In genomic region chr4:132079555-132080275, GRCm38 (mm10) we compare ENCODE assay signal across 8 mouse cellular contexts. TPM values are rescaled to one million over a fixed set of nuclear protein-coding genes. Genes with fewer than 3 reads are reported as not detected.
DNase-seq lines count a peak whose midpoint lies in the region; ATAC-seq lines count a peak whose summit lies in the region.

No protein-coding gene starts in this region.

- peak; percentile 77 for DNase-seq in forebrain, embryonic 10.5 days (ENCODE audit: extremely low spot score, low spot score)
- peak; percentile 68 for DNase-seq in adipocyte (ENCODE audit: low spot score)
- peak; percentile 49 for DNase-seq in embryo, embryonic 11.5 days (ENCODE audit: low read depth, low spot score)
- peak; percentile 82 for DNase-seq in heart, postnatal 4 days
- DNase-seq in left cerebral cortex, postnatal 4 days, result peak; percentile 69
- DNase-seq in naive thymus-derived CD4-positive, alpha-beta T cell, adult 2 months (ENCODE audit: low read depth), result peak; percentile 85
- DNase-seq in splenic B cell, adult 2 months (ENCODE audit: low read depth, low spot score), result peak; percentile 84

- H3K9me3 ChIP-seq in forebrain, embryonic 10.5 days, result no peaks in the 10 kb centered on the region
- no peaks in the 10 kb centered on the region for H3K9me3 ChIP-seq in forebrain, embryonic 13.5 days (replicated peaks)

- no peak overlapping the region for H3K9ac ChIP-seq in forebrain, embryonic 13.5 days

- intact Hi-C loops in left cerebral cortex, postnatal 4 days (cut with DNase I), result loop anchor here (2.0 to 5.0 kb wide), 3 partner anchors 103 to 217 kb away; no protein-coding TSS in a partner anchor

- peaks cover 75% of the 10 kb centered on the region for H3K27me3 ChIP-seq in forebrain, embryonic 10.5 days (ENCODE audit: poor library complexity, severe bottlenecking)
- peaks cover 53% of the 10 kb centered on the region for H3K27me3 ChIP-seq in forebrain, embryonic 13.5 days
- no peaks in the 10 kb centered on the region for H3K27me3 ChIP-seq in splenic B cell, adult 2 months (ENCODE audit: control insufficient read depth, insufficient read depth, low read length, poor library complexity, severe bottlenecking)

- no peak overlapping the region for H3K27ac ChIP-seq in forebrain, embryonic 10.5 days
- H3K27ac ChIP-seq in forebrain, embryonic 13.5 days, result no peak overlapping the region

- H3K4me3 ChIP-seq in forebrain, embryonic 10.5 days, result no peak overlapping the region
- no peak overlapping the region for H3K4me3 ChIP-seq in forebrain, embryonic 13.5 days

- H3K36me3 ChIP-seq in forebrain, embryonic 10.5 days (replicated peaks), result no peaks in the 10 kb centered on the region
- H3K36me3 ChIP-seq in forebrain, embryonic 13.5 days (ENCODE audit: poor library complexity, severe bottlenecking), result no peaks in the 10 kb centered on the region
- H3K36me3 ChIP-seq in splenic B cell, adult 2 months (ENCODE audit: control insufficient read depth, insufficient read depth, low read length, poor library complexity, severe bottlenecking), result no peaks in the 10 kb centered on the region

- H3K4me1 ChIP-seq in forebrain, embryonic 10.5 days, result peaks cover 64% of the 10 kb centered on the region
- H3K4me1 ChIP-seq in forebrain, embryonic 13.5 days, result peaks cover 19% of the 10 kb centered on the region

- ATAC-seq in forebrain, embryonic 13.5 days, result no peak

- H3K4me2 ChIP-seq in forebrain, embryonic 13.5 days, result no peak overlapping the region

- 19% methylated on average over 19 of the region's 19 CpGs for WGBS in forebrain, embryonic 10.5 days
- 14% methylated on average over 19 of the region's 19 CpGs for WGBS in forebrain, embryonic 13.5 days

RNA-seq across cellular contexts. Expression of gene Epb41, which starts 4.6 kb away (rescaled TPM):
- 115 and 123 TPM in 2 replicates for polyA plus RNA-seq in forebrain, embryonic 10.5 days (2016; fragmentation: Nextera tagmentation; extraction: Ambion mirVana)
- polyA plus RNA-seq in forebrain, embryonic 13.5 days (2015; fragmentation: Nextera tagmentation; extraction: Ambion mirVana), result 75.0 and 84.1 TPM in 2 replicates
- 100 to 1,000 TPM in 1 of 2 experiments, 10 to 100 TPM in 1; 88.1 to 142 TPM for total RNA-seq in heart, postnatal 4 days (2021)
- total RNA-seq in left cerebral cortex, postnatal 4 days (2021), result 10 to 100 TPM; 70.2 to 77.8 TPM

RNA-seq across cellular contexts. Expression of gene Gm10300, which starts 5.2 kb away (rescaled TPM):
- polyA plus RNA-seq in forebrain, embryonic 10.5 days (2016; fragmentation: Nextera tagmentation; extraction: Ambion mirVana), result not detected in 2 replicates
- polyA plus RNA-seq in forebrain, embryonic 13.5 days (2015; fragmentation: Nextera tagmentation; extraction: Ambion mirVana), result not detected in 2 replicates
- total RNA-seq in heart, postnatal 4 days (2021), result under 1 TPM; 0.11 to 0.12 TPM
- total RNA-seq in left cerebral cortex, postnatal 4 days (2021), result not detected
